Mouse (Mus musculus) left cerebral cortex, postnatal 25 days (tissue): ENCODE data around the gene Tmcc2. TPM values are rescaled to one million over a fixed set of nuclear protein-coding genes. Genes with fewer than 3 reads are reported as not detected.

Experiments
- DNase-seq, 2 experiments: peaks; one replicate each; pipeline ENCODE4 v3.0.0; 2022; ENCODE audit warnings: low spot score in 2 of 2, mixed read lengths in 1 of 2
- intact Hi-C: fragments of 180-260 bp; cut with DNase I; formaldehyde crosslinking; loops from one replicate; pipeline ENCODE4 v1.15.1; 2025
- total RNA-seq, 2 experiments: library from RNA; stranded (reverse); gene quantifications; 2 replicates each; pipeline ENCODE4 v1.2.3; 2021

The Tmcc2 gene
- total RNA-seq, 2 experiments from 2014 or later: 158 to 162 TPM

DNA sequence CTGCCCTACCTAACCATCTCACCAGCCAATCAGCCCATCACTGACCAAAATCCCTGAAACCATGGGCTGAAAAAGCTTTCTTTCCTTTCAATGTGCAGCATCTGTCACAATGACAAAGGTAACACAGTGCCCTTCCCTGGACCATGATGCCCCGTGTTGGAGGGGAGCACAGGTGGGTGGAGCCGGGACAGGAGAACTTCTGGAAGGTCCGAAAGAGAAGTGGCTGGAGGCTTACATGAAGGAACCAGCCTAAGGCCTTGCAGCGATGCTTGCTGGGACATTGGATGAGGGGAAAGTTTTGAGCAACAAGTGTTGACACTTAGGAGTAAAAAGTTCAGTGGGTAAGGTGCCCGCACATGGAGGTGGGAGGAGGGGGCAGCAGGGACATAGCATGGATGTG is 42.7 kb downstream of the Tmcc2 start:
- intact Hi-C loops: no loop called here
- no peak for DNase-seq

DNA sequence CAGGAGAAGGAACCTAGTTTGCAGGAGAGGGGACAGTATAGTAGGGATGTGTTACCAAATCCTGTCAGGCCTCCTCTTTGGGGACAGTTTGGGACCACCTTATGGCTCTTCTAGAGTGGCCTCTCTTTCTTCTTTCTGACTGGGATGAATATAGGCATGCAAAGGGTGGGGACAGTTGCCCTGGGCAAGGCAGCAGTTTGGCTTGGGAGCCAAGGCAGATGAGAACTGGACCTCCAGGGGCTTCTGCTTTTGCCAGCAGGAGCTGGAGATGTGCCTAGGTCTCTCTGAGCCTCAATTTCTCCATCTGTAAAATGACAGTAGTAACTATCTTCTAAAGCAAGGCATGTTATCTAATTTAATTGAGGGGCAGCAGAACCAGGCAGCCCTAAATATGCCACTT is 44.1 kb downstream of the Tmcc2 start:
- intact Hi-C loops: no loop called here
- DNase-seq: no peak

DNA sequence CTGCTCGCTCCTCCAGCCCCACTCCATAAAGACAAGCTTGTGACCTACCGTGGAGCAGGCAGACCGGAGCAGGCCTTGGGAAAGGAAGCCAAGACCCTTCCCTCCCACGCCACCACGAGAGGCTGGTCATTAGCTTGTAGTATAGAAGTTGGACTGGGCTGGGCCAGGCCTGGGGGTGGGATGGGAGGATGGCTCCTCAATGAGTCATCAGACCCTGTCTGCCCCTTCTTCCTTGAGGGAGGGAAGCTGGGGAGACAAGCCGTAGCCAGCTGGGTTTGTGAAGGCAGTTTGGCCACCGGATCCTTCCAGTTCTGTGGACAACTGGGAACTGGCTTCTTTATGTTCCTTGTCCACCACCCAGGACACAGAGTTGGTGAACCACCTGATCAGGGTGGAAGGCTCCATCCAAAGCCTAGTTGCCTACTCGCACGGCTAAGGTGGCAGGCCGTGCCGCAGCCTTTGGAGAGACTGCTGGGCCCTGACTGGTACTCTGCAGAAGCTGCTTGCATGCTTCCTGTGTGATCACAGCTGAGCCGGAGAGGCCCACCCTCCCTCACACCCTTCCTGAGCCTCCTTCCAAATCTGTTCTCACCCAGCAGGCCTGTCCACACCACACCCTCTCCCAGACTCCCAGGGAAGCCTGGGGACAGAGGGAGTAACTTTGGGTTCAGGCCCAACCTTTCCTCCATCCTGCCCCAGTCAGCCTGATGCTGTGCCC is 44.8 kb downstream of the Tmcc2 start:
- intact Hi-C loops: no loop called here

DNA sequence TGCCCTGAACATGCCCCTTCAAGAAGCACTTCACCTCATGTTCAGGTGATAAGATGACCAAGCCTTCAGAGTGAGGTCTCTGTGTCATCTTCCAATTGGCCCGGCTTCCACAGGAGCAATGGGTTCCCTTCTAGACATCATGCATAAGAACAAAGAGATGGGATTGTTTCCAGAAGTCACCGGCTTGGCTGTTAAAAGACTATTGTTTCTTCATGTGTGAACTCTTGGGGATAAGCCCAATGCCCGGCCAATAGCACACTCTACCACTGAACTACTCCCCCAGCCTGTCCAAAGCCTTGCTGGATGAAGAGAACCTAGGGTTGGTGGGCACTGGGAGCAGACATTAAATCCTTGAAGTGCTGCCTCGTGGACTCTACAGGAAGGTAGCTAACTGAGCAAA is 45.6 kb downstream of the Tmcc2 start:
- DNase-seq: no peak

More for the DNA sequence above, 44.8 kb downstream of the Tmcc2 start:
- DNase-seq: no peak

DNA sequence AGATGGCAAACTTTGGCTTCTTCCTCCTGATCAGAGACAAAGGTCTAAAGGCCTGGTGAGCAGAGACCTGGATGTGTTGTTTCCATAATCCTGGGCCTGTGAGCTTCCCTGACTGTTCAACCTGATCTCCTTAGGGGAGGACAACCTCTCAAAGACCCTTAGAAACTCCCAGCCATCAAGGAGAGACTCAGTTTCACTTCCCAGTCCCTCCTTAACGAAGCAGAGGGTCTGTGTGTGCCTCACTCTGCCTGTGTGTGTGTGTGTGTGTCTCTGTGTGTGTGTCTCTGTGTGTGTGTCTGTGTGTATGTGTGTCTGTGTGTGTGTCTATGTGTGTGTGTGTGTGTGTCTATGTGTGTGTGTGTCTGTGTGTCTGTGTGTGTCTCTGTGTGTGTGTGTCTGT is 47.4 kb downstream of the Tmcc2 start:
- intact Hi-C loops: no loop called here
- no peak for DNase-seq

More for the DNA sequence above, 45.6 kb downstream of the Tmcc2 start:
- intact Hi-C loops: no loop called here

DNA sequence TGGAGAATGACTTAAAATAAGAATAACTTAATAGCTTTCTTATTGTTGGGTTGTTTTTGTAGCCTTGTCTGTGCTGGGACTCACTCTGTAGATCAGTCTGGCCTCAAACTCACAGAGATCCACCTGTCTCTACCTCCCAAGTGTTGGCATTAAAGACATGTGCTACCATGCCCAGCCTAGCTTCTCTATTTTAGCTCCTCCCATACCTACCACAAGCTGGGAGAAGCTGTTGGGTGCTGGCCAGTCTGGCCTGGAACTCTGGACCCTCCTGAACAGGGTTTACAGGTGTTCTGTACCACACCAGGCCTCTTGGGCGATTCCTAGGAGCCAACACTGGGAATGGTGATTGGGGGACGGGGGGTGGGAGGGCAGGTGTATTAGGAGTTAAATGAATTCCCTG is 47.9 kb downstream of the Tmcc2 start:
- no peak for DNase-seq
- intact Hi-C loops: no loop called here

DNA sequence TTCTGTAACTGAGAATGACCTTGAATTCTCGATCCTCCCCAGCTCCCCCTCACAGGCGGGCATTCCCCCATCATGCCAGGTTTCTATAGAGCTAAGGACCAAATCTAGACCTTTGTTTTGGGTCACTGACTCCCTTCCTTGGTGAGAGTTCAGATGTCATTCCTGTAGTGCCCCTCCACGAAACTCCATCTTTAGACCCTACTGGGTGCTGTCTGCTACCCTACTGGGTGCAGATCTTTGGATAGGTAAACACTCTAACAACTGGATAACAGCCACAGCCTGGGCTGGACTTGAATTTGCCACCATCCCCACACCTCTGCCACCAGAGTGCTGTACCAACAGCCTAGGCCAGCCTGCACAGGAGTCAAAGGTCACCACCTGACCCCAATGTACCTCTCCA is 48.6 kb downstream of the Tmcc2 start:
- no peak for DNase-seq
- intact Hi-C loops: no loop called here

DNA sequence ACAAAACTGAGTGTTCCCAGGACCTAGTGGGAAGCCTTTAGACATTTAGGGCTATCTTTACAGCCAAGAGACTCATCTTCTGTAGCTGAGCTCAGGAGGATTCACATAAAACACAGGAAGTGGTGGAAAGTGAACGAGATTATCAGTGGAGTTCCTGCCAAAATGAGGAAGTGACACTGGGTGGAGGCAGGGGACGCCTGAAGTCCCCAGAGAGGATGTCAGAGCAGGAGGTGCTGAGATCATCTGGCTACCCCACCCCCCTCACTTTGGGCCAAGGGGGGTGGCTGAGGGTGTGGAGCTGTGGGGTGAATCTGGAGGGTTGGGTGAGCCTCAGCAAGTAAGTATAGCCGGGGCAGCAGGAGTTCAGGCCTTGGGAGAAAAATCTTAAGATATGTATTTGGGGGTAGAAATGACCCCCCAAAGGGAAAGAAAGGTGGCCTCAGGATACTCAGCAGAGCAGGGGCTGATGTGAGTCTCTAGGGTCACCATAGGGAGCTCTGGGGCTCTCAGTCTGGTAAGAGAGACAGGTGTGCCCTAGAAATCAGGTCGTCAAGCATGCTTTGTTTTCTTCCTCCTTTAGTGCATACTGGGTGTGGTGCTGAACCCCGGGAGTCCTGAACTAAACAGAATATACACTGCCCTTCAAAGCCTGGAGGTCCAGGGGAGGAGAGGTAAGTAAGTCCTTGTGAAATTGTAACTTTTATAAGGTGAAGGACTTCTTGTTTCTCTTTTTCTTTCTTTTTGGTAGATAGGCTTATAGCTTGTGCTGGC is 49.2 kb downstream of the Tmcc2 start:
- intact Hi-C loops: no loop called here
- no peak for DNase-seq

DNA sequence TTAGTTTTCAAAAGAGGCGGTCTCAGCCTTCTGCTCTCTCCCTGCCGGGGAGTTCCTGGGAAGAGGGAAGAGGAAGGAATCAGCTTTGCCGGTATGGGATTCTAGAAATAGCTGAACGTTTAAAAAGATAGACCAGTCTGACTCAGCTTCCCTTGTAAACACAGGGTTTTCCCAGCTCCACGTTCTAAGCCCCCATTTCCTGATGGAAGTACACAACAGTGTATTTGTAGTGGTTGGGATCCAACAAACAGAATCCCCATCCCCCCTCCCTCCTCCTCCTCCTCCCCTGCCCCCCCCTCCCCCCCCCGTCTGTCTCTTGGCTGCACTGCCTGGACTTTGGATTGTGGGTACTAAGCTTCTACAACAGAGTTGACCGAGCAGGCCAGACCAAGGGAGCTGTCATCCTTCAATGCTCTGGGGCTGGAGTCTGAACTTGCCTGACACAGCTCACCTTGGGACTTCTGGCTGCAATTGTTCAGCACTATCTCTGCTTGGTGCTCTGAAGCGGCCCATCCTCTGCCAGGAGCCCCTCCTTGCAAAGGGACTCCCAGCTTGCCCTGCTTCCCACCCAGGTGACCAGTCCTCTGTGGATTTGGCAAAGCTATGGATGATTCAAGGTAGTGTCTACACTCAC is 52.9 kb downstream of the Tmcc2 start:
- intact Hi-C loops: no loop called here
- DNase-seq: no peak

DNA sequence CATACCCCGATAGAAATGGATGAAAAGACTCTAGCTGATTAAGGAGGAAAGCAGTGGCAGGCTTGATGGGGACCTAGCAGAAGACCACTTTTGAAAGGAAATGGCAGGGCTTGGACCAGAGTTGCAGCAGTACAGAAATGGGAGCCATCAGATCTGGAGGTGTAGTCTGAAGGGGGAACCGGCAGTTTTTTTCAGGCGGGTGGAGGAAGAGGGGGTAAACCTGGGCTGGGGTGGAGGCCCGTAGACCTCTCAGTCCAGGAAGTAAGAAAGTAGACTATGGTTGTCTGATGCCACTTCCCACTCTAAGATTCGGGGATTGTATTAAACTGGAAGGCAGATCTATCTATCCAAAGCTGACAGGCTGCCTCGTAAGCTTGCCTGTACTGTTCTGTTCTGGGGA is 54.2 kb downstream of the Tmcc2 start:
- DNase-seq: no peak
- intact Hi-C loops: no loop called here

DNA sequence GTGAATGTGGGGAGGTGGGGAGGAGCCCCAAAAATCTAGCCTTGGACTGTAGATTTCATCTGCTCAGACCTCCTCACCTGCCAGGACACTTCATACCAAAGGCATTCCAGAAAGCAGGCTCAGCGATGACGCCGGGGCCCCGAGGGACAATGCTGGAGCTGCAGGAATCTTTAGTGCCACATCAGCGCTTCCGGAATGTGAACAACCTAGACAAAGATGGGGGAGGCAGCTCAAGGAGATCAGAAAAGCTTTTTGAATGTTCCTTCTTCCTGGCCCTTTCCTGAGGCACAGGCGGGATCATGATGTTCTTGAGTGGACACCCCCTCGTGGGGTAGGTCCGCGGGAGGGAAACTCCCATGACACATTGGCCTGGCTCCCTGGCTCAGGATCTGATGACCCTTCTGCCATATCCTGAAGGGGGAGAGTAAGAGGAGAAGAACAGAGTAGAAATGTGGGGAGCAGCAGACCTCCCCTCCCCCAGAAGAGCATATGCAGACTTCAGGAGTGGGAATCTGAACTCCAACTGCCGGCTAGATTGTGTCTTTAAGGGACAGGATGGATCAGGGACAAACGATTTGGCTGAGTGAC is 55.6 kb downstream of the Tmcc2 start:
- intact Hi-C loops: no loop called here
- no peak for DNase-seq

DNA sequence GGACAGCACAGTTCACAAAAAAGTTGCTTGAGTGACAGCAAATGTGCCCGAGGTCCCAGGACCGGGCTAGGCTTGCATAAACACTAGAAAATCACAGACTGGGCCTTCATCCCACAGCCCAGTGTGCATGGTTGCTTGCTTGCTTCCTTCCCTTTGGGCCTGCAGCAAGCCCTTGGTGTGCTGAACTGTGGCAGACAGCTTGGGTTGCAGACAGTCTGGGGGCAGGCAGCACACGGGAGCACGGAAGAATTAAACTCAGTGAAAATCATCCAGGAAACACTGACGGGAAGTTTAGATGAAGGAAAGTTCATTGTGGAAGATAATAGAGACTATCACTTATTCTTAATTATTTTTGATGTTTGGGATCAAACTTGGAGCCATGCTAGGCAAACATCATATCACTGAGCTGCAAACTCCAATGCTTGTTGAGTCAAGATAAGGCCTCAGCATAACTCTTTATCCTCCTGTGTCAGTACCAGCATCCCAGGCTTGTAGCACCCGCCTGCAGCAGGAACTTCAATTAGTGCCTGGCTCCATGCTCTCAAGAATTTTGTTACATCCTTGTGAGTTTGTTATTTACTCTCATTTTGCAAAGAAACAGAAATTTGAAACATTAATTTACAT is 56.8 kb downstream of the Tmcc2 start:
- no peak for DNase-seq
- intact Hi-C loops: no loop called here

DNA sequence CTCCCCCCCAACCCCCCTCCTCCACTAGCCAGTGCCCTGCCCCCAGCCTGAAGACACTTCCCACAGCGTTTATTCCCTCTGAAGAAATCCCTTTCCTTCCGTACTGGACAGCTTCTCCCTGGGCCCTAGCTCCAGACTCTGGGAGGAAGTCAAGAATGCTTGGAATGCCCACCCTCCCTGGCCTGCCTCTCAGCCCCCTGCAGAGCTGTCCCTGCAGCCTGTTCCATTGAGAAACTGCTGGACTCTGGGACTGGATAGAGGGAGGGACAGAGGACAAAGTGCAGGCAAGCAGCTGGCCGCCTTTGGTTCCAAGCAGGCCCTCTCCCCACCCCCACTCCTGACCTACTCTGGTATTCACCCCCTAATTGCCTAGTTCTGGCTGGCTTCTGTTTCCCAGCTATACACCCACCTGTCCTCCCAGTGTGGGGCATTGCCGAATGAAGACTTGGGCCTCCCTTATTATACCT is 57.4 kb downstream of the Tmcc2 start:
- no peak for DNase-seq
- intact Hi-C loops: no loop called here

DNA sequence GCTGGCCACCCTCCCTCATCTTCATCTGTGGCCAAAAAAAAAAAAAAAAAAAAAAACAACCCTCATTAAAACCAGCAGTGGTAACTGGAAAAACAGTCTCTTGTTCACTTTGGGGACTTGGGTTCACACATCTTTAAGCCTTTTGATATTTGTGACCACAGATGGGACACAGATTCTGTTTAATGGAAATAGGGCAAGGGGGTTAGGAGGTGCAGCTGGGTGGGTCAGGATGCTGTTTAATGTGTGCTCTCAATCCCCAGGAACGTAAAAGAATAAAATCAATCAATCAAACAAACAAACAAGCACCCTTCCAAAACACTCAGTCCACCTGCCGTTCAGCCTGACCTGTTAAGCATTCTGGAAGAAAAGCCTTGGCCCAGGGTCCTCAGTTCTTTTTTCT is 57.9 kb downstream of the Tmcc2 start:
- intact Hi-C loops: no loop called here

DNA sequence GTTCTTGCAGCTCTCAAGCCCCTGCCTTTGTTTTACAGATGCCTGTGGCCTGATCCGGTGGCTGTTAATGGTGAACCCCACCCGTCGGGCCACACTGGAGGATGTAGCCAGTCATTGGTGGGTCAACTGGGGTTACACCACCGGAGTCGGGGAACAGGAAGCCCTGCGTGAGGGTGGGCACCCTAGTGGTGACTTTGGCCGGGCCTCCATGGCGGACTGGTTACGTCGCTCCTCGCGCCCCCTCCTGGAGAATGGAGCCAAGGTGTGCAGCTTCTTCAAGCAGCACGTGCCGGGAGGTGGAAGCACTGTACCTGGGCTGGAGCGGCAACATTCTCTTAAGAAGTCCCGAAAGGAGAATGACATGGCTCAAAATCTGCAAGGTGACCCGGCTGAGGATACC is 59.8 kb downstream of the Tmcc2 start:
- intact Hi-C loops: no loop called here
- no peak for DNase-seq

More for the DNA sequence above, 57.9 kb downstream of the Tmcc2 start:
- DNase-seq: no peak

DNA sequence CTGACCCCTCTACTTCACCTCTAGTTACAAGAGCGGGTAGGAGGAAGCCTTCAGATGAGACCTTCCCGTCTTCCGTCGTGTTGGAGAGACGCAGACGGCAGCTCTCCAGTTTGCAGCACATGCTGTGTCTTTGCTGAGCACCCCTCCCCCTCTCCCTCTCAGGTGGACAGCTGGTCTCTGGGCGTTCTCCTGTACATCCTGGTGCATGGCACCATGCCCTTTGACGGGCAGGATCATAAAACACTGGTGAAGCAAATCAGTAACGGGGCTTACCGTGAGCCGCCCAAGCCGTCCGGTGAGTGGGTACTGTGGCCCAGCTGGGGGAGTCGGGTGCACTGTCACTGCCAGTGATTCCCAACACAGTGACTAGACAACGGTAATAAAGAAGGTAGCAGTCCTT is 60.7 kb downstream of the Tmcc2 start:
- no peak for DNase-seq
- intact Hi-C loops: no loop called here

DNA sequence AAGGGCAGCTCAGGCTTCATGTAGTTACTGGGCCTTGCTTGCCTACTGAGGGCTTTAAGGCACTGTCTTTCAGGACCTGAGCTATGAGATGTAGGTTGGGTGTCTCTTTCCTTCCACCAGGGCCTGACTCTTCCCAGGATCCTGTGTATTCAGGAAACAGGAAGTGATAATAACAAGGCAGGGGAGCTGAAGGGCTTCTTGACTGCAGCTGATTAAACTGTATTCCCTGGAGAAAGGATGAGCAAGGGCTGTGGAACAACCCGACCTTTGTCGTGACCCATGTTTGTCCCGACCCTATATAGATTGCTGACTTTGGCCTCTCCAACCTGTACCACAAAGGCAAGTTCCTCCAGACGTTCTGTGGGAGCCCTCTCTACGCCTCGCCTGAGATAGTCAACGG is 61.4 kb downstream of the Tmcc2 start:
- intact Hi-C loops: no loop called here

DNA sequence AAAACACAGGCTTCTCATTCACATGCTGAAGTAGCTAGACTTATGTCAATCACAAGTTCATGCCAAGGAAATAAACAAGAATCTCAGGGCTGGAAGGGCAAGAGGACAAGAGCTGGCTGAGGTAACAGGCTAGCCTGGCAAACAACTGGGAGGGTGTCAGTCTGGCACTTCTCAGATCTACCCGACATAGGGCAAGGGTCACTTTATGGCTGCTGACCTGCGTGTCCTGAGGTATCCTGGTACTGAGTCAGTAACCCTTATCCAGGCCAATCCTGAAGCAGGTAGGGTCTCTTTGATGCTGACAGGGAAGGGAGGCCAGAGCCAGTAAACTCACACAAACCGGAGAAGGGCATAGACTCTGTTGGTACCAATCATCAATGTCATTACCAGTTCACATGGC is 62.5 kb downstream of the Tmcc2 start:
- intact Hi-C loops: no loop called here
- no peak for DNase-seq

More for the DNA sequence above, 61.4 kb downstream of the Tmcc2 start:
- DNase-seq: no peak

DNA sequence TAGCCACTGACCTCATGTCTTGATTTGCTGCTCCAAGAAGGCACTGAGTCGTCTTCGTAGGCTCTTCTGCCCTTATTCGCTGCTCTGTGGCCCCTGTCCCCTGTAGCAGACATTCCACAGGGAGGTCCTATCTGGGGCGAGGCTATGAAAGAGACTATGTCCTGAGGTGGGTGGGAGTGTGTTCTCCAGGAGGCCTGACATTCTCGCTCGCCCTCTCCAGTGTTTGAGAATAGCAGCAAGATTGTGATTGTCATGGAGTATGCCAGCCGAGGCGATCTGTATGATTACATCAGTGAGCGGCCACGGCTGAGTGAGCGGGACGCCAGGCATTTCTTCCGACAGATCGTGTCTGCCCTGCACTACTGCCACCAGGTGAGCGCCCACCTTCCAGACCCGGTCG is 63.6 kb downstream of the Tmcc2 start:
- intact Hi-C loops: no loop called here
- DNase-seq: no peak

DNA sequence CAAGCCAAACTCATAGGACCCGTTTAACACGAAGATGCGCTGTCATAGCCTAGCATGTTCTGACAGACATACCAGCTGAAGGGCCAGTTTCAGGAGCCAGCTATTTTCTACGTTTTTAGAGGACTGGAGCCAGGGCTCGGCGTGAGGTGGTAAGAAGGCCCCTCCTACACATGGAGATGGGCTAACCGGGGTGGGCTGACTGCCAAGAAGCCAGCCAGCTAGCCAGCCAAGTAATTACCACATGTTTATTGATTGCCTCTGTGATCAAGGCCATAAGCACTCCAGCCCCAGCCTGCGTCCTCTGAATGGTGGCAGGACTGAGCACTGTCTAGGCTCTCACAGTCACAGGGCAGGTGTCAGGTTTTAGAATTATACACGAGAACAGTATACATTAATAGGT is 64.3 kb downstream of the Tmcc2 start:
- DNase-seq: no peak
- intact Hi-C loops: no loop called here
